Mouse (Mus musculus) frontal cortex, adult 2 months (tissue): ENCODE measurements around the gene Skint4. TPM values are rescaled to one million over a fixed set of nuclear protein-coding genes. Genes with fewer than 3 reads are reported as not detected.

Experiments
- DNase-seq, 2 experiments: peaks; one replicate each; pipeline ENCODE4 v3.0.0; 2022; ENCODE audit warnings: low spot score in 1 of 2; ENCODE audit errors: extremely low spot score in 1 of 2
- polyA plus RNA-seq: library from polyadenylated mRNA; depleted of rRNA; stranded (reverse); fragments of >200 nt; gene quantifications from 2 replicates; pipeline ENCODE4 v1.2.3, GENCODE M21; 2012; rRNA removed

The Skint4 gene
- polyA plus RNA-seq = not detected in 2 replicates

- DNase-seq = no peak
Measured at GRCm38 (mm10) chr4:112071716-112072115, at the start of gene Skint4. Skint4 (plus strand) TSS chr4:112072016.

Other genes with a start within 250 kb of the Skint4 start
- gene Slc5a9, start 169.1 kb upstream of the Skint4 start, polyA plus RNA-seq = 0.13 TPM in 1 of 2 replicates, not detected in the other
- gene Skint8, start 152.6 kb upstream of the Skint4 start, polyA plus RNA-seq = not detected in 2 replicates
- gene Skint7, start 99.1 kb upstream of the Skint4 start, polyA plus RNA-seq = not detected in 2 replicates
- gene Skint1, start 65.7 kb upstream of the Skint4 start, polyA plus RNA-seq = not detected in 2 replicates
- gene Skint3, start 160.2 kb downstream of the Skint4 start, polyA plus RNA-seq = 0.02 TPM in 1 of 2 replicates, not detected in the other